Mouse (Mus musculus) layer of hippocampus, adult 11-12 months (tissue): ENCODE results near the gene Cpxm1.
A peak's percentile ranks its signal among the peaks of the same experiment; 100 is the strongest.

Source experiments
- DNase-seq: peaks from one replicate; pipeline ENCODE4 v3.0.0; 2022; ENCODE audit warnings: low spot score

Gene Cpxm1

DNA sequence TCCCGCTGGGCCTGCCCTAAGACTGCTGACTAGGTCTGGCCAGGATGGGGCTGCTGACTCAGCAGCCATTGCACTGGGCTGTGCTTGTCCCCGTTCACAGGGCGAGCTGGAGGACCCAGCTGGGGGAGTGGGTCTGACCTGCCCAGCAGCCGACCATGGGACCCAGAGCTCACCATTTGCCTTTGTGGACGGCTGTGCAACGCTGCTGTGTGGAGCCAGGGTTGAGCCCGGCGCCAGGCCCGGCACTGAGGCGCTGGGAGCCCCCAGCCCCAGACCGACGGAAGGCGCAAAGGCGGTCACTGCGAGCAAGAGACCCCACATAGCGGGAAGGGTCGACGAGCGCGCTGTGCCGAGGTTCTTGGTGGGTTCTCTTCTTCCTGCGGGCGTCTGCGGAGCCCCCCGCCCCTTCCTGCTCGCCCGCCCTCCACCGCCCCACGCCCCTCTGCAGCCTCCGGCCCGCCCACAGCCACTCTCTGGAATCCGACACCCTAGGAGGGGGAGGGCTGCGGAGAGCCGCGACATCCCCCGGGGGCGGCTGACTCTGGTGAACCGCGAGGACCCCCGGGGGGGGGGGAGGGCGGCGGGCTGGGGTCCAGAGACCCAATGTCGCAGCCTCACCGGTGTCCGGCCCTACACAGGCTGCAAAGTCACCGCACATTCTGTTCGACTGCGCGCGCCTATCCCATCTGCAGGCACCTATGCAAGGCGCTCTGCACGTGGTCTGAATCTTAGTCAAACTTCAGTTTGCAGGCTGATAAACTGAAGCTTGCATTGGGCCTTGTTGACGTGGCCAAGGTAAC lies at the start of gene Cpxm1:
Gene Cpxm1 (minus strand): TSS at position 389 of the 800 bp plus-strand sequence.
- no peak for DNase-seq

DNA sequence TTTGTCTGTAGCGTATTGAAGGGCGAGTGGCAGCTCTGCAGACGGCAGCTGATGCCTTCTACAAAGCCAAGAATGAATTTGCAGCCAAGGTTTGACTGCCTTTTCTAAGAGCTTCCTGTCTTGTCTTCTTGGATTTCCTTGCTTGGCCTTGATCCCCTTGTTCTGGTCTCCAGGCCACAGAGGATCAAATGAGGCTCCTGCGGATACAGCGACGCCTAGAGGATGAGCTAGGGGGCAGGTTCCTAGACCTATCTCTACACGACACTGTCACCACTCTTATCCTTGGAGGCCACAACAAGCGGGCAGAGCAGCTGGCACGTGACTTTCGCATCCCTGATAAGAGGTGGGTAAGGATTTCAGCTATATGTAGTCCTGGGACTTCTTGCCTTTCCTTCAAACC lies 44.8 kb upstream of the Cpxm1 start:
- DNase-seq, result no peak

DNA sequence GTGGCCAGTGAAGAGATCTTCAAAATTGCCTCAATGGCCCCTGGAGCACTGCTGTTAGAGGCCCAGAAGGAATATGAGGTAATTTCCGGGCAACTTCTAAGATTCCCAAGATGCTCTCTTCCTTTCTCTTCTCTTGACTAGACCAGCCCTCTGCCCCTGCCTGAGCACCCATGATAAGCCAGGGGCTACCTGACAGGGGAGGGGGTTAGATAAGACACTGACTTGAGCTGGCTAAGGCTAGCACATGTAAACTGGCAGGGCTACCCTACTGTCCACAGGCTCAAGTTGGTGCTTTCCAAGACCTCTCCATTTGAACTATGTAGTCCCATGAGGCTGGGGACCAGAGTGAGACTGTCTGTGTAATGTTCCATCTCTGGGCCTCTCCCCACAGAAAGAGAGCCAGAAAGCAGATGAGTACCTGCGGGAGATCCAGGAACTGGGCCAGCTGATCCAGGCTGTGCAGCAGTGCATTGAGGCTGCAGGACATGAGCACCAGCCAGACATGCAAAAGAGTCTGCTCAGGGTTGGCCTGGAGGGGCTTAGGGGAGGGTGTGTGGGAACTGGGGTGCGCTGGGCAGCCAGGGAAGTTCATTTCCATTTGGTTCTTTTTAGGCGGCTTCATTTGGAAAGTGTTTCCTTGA lies 42.6 kb upstream of the Cpxm1 start:
- no peak for DNase-seq

DNA sequence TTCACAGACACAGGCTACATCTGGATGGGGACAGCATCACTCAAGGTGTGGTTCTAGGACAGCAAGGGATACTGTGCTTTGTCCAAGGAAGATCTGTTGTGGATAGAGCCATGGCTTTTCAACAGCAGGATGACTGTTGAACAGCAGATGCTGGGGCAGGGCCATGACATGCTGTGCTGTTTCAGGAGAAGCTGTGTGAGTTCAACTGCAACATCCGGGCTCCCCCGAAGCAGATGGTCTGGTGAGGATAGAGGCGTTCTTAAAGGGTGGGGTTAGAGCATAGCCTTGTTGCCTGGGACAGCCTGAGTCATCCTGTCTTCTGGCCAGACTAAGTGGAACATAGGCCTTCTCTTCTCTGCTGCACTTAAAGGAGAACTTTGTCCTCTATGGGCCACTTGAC lies 41.5 kb upstream of the Cpxm1 start:
- DNase-seq, result no peak

DNA sequence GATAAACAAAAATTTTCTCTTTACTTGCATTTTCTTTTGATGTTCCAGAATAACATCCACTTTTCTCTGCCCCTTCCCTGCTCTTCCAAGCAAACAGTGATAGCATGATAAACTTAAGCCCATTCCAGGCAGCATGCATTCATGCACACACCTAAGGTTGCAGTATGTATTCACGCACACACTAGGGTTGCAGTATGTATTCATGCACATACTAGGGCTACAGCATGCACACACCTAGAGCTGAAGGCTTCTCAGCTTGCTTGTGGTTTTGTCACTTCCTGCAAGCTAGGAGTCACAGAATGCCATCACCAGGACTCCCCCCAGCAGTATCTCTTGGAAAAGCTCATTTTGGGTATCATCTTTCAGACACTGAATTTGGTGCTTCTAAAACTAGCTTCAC lies 39.4 kb upstream of the Cpxm1 start:
- DNase-seq, result no peak

DNA sequence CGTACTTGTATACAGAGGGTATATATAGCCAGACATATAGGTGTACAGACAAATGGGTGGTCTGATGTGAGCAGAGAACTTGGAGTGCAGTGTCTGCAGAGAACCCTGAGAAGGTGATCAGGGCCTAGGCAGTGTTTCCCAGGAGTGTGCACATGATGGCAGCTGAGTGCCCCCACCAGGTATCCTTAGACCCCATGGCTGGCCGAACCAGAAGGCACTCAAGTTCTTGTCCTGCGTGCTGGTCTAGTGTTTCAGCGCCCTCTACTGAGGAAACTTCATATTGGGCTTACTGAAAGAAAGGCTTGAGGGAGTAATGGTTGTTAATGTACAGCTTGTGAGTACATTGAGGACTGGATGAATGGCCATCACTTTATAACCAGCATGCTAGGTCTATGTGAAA lies 35.8 kb upstream of the Cpxm1 start:
- DNase-seq, result peak; percentile 73

DNA sequence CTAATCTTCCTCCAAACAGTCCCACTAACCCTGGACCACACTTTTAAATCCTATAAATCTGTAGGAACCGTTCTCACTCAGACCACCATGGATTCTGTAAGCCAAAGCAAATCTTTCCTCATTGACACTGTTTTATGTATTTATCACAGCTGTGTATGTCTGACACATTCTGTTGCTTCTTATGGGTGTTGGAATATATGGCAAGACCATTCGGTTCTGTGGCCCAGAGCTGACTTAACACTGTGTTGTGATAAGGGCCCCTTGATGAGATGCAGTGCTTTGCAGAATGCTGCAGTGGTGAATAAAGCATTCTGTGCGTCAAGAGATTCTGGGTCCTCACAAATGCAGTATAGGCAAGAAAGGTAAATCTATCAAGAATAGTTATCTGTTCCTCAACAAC lies 34.8 kb upstream of the Cpxm1 start:
- no peak for DNase-seq

DNA sequence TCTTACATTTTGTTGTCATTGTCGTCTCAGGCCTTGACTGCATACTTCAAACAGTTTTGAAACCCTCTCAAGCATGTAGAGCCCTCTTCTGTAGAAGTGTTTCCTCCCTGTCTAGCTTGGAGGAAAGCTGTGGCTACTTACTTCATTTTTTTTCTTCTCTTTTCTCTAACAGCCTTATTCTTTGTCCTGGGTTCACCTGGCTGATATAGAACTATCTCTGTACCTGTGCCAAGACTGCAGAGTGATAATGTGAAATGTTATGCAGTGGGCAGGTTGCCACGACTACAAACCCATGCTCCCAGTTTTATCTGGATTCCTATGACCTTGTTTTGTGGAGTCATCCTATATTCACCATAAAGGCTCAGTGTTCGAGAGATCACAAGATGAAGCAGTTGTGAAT lies 33.1 kb upstream of the Cpxm1 start:
- DNase-seq, result no peak

DNA sequence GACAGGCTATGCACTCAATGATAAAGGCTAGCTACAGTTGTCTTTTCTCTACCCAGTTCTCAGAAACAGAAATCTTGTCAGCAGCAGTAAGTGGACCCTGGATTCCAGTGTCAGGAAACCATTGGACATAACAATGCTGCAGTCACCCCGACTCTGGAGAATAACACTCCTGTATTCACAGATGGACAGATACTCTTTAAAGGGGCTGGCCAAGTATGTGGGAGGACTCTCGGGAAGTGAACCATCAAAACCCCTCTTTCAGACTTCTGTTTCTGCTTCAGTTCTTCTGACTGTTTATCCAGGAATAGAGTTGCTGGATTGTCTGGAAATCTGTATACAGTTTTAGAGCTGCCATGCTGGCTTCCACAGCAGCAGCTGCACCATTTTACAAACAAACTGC lies 32.5 kb upstream of the Cpxm1 start:
- no peak for DNase-seq

DNA sequence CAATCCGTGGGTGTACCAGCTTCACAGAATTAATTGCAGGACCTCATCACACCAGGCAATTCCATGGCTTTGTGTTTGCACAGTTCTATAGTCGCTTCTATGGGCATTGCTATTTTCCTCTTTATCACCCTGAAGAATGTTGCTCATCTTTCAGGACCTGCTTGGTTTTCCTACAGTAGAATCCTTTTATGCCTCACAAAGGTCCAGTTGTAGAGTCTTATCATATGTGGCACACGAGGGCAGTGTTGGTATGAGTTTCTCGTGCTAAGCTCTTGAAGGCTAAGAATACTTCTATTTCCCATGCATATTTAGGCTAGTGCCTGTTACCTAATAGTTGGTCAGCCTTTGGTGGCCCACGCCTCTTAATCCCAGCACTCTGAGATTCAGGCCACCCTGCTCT lies 27.7 kb upstream of the Cpxm1 start:
- peak; percentile 18 for DNase-seq

DNA sequence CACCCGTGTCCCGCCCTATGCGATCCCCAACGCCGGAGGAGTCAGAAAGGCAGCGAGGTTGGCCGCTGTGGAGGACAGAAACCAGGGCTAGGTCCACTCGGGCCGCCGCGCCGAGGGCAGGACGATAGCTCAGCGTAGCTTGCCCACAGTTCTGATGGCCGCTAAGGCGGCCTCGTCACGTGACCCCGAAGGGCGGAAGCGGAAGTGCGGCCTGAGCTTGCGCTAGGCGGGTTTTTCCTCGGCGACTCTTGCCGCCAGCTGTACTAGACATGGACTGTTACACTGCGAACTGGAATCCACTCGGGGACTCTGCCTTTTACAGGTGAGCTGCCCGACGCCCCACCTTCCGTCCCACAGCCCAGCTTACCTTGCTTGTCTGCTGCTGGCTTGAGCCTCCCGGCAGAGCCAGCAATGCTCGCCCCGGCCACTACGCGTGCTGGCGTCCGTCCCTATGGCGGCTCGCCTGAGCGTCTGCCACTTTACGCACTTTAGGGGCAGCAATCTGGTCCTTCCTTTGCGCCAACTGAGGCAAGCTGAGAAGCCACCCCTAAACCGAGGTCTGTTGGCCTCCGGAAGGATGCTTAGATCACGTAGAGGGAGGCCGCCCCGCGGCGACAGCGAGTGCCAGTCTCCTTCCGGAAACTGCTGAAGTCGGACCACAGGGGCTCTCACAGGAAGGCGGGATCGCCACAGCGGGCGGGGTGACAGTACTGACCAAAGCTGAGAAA lies 26.9 kb upstream of the Cpxm1 start, which contains the start of the genes Vps16 and Pced1a:
Gene Vps16 (plus strand): TSS at position 214 of the 728 bp plus-strand sequence.
Gene Pced1a (minus strand): TSS at position 576 of the 728 bp plus-strand sequence.
- DNase-seq, result peak; percentile 91

DNA sequence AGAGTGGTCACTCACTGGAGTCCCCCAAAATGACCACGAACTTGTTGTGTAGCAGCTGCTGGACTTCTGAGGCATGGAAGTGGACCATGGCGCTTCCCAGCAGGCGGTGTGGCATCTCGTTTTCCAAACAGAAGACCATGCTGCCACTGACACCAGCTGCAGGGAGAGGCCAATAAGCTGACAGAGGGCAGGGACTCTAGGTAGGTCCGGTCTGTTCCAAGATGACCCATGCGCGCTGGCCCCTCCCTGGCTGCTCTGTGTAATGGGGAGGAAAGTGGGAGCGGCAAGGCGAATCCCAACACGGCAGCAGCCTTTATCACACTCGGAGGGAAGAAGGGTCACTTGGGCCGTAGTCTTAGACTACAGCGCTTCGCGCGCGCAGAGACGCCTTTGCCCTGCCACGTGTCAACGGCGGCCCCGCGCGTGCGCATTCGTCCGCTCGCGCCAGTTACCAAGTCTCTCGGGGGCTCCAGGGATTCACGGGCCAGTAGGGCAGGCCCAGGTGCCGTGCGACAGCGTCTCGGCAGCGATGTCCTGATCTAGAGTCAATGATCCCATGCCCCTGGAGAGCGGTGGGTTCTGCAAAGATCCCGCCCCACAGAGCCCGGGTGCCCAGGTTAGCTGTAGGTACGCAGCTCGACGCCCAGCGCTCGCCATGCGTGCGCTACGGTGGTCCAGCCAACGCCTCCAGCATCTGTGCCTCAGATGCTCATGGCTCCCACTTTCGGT lies 26.2 kb upstream of the Cpxm1 start:
- peak; percentile 83 for DNase-seq

DNA sequence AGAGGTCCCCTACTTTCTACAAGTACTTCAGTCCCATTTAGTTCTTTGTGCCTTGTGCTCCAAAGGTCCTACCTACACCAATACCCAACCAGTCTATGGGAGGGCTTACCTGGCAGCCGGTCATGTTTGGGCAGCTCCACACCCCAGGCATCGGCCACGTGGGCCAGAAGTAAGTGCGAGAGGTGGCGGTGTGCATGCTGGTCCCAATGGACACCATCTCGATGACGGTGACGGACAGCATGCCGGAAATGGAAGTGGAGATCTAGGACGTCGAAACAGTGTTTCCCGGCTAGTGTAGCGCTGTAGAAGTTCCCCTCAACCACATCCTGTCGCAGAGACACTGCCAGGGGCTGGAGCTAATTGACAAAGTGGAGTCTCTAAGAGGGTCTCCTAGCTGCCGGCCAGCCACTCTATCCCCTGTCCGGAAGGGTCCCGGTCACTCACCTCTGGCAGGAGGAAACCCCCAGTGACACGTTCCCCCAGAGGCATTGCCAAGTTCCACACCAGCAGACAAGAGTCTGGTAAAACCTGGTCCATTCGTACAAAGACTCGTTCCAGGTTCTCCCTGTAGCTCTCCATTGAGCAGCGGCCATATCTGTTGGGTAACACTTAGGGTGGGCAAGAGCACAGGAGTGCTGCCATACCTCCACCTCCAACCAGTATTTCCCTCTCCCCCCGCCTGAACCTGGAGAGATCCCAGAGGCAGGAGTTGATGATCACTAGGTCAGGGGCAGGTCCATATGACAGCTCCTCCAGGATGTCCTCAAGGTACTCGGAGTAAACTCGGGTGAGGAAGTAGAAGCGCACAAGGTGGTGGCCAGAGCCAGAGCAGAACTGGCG lies 24.6 kb upstream of the Cpxm1 start:
- DNase-seq, result no peak

DNA sequence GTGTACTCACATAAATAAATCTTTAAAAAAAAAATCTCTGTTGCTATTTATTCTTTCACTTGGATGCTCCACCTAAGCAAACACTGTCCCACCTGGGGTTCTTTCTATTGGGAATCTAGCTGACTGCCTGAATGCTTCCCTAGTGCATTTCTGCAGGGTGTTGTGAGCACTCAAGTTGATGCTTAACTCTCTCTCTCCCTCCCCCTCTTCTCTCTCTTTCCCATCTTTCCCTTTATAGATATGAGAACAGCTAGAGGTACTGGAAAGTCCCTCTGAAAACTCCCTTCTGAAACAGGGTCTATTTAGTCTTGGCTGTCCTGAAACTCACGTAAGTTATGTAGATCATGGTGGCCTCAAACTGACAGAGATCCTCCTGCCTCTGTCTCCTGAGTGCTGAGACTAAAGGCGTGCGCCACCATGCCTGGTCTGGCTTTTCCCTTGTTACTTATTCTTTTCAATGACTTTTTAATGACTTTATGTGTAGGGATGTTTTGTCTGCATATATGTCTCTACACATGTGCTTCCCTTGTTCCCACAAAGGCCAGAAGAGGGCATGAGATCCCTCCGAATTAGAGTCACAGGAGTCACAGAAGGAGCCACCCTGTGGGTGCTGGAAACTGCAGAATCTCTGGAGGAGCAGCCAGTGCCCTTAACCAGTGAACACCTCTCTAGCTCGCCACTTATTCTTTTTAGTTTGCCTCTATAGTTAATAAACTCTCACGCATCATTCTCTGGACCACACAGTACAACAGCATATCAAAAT lies 16.9 kb upstream of the Cpxm1 start:
- no peak for DNase-seq

DNA sequence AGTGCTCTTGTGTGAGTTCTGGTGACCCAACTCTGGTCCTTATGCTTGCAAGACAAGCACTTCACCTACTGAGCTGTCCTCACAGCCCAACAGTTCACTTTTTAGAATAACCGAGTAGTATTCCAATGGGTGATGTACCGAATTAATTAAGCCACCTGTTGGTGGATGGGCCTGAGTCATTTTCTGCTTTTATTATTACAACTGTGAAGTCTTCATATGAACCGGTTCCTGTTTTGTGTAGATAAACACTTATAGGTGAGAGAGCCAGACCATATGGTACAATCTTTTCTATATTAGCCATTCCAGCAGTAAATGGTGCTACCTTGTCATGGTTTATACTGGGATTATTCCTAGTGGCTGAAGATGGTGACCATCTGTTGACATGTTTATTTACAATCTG lies 15.4 kb upstream of the Cpxm1 start:
- no peak for DNase-seq

DNA sequence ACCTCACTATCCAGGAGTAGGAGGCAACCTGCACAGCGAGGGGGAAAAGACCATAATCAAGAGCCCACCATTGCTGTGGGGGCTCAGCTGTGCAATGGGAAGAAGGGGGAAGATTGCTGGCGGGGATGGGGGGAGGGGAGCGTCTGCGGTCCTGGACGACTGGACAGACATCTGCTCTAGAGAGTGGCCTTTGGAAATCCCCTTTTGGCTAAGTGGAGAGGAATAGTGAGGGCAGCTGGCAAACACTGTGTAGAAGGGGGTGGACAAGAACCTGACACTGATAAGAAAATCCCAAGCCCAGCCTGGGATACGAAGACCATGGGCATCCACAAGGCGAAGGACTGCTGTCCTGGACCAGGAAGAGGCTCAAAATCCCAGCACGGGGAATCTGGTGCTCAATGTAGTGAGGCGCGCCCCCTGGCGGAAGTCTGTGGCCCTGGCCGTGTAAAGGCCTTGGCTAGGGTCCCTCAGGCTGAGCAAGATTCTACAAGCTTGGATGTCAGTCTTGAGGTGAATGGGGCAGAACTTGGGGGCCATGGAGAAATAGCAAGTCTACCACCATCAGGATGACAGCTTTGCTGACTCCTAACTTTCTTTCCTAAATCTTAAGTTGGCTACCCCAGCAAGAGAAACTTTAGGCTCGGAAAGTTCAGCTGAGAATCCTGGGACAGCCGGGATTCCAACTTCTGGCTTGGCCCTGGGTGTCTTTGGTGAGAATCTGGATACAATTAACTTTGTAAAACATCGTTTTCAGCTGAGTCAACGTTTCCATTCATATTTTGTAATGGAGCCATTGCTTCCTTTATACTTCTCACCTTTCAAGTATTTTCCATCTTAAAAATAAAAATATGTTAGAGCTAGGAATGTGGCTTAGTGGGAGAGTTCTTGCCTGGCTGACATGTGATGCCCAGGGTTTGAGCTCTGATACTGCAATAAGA lies 14.5 kb upstream of the Cpxm1 start:
- peak; percentile 88 for DNase-seq

DNA sequence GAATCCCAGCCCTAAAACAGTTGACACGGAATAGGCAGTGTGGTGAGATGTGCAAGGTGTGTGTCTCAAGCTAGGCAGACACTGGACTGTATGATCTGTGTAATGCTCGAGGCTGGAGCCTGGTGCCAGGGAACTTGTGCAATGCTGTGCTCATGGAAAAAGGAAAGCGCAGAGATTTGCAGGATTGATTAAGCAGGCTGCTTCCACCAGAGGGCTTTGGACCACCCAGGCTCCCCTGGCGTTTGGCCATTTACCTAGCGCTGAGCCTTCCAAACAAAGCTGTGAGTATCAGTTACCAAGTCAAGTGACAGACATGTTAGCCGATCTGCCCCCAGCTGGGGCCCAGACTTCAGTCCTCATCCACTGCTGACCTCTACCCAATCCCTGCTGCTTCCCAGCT lies 10.8 kb upstream of the Cpxm1 start:
- no peak for DNase-seq

DNA sequence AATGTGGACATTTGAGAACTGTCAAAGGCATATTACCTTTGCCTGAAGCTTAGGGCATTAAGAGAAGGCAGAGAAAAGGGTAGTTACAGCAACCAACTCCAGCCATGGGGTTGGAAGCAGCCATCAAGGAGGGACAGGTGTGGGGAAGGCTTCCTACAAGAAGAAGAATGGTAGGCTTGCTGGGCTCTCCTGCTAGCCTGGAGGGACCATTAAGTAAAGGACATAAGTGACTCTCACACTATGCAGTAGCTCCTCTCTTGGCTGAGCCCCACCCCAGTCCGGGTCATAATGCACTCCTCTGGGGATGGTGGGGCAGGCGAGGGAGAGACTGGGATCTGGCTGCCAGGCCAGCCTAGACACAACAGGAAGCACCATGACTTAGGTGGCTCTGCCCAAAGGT lies 8.8 kb upstream of the Cpxm1 start, which contains the start of gene Tmem239:
Gene Tmem239 (plus strand): TSS at position 301 of the 400 bp plus-strand sequence.
- DNase-seq, result no peak

DNA sequence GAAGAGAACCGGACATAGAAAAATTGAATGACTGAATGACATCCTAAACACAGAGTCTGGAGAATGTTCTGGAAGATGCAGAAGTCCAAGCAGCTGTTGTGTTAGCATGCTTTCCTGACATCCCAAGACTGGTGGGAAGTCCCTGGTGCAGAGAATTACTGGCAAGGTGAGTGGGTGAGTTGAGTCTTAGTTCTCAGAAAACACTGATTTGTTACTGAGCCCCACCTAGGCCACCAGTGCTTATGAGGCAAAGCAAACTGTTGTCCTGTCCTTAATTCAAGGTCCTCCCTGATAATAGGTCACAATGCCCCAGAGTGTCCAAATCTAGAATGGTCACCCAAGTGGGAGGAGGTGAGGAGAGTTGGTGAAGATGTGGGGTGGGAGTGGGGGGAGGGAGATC lies 7.6 kb upstream of the Cpxm1 start, which contains the start of the genes Gm28372 and 1700020A23Rik:
Gene Gm28372 (plus strand): TSS at position 301 of the 400 bp plus-strand sequence.
Gene 1700020A23Rik (plus strand): TSS at position 321 of the 400 bp plus-strand sequence.
- DNase-seq, result no peak
